Mouse (Mus musculus): ENCODE results near the gene Gm3194. TPM values are rescaled to one million over a fixed set of nuclear protein-coding genes. Genes with fewer than 3 reads are reported as not detected.
"Not testable (repeated sequence)": the region's sequence is repeated elsewhere in the genome, so short reads cannot be mapped to it uniquely, and the experiment has no call there.

Gene Gm3194
- 1 to 10 TPM in 1 of 2 experiments, under 1 TPM in 1; 0.96 to 1.1 TPM for total RNA-seq (2021)
- long read RNA-seq, experiment 1, result 0 reads
- long read RNA-seq, experiment 2, result 0 reads

GRCm38 (mm10) chr14:5455367-5455766 lies at the start of gene Gm3194:
Gene Gm3194, minus strand, starts transcription at chr14:5455467.
- DNase-seq (ENCODE audit: low spot score in 2 of 2), result not testable (repeated sequence)

DNA sequence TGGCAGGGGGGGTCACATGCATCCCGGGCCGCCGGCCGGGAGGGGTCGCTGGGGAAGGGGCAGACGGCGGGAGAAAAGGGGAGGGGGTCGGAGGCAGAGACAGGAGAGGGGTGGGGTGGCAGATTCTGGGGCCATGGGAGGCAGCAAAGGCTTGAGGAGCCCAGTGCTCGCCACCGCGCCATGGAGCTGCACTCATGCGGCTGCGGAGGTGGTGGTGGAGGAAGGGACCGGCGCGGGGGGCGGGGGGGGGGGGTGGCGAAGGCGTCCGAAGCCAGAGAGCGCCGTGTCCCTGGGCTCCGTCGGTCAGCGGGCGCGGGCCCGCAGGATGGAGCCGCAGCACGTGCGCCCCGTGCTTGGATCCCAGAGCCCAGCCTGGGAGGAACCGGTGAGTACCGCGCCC lies 46.1 kb upstream of the Gm3194 start, which contains the start of gene Gm3488:
Gm3488 (plus strand) TSS at position 301 of the 400 bp plus-strand sequence.
- DNase-seq (ENCODE audit: low spot score in 2 of 2), result not testable (repeated sequence)

GRCm38 (mm10) chr14:5483907-5484306 lies 28.6 kb upstream of the Gm3194 start, which contains the start of gene Gm3187:
Gene Gm3187, plus strand, starts transcription at chr14:5484207.
- DNase-seq (ENCODE audit: low spot score in 2 of 2), result not testable (repeated sequence)

GRCm38 (mm10) chr14:5477730-5478129 lies 22.5 kb upstream of the Gm3194 start, which contains the start of gene Gm8246:
Gene Gm8246, minus strand, starts transcription at chr14:5477830.
- not testable (repeated sequence) for DNase-seq (ENCODE audit: low spot score in 2 of 2)

GRCm38 (mm10) chr14:5460469-5460868 lies 5.2 kb upstream of the Gm3194 start:
- DNase-seq (ENCODE audit: low spot score in 2 of 2), result not testable (repeated sequence)

GRCm38 (mm10) chr14:5388949-5389348 lies 66.3 kb downstream of the Gm3194 start, which contains the start of gene Gm3500:
Gene Gm3500, minus strand, starts transcription at chr14:5389049.
- not testable (repeated sequence) for DNase-seq (ENCODE audit: low spot score in 2 of 2)

Other genes starting within 250 kb of the Gm3194 start
- under 1 TPM in 1 of 2 experiments, not detected in 1; 0.20 TPM for gene Gm3526, start 194.9 kb downstream of the Gm3194 start, total RNA-seq (2021)
- not detected for gene Gm3542, start 120.5 kb downstream of the Gm3194 start, total RNA-seq (2021)
- not detected for gene Gm3500, start 66.4 kb downstream of the Gm3194 start, total RNA-seq (2021)
- gene Gm8246, start 22.4 kb upstream of the Gm3194 start, total RNA-seq (2021), result not detected
- gene Gm3187, start 28.7 kb upstream of the Gm3194 start, total RNA-seq (2021), result not detected
- under 1 TPM; 0.25 to 0.65 TPM for gene Gm3488, start 46.2 kb upstream of the Gm3194 start, total RNA-seq (2021)
- not detected for gene Gm3532, start 83.0 kb upstream of the Gm3194 start, total RNA-seq (2021)
- gene Gm8265, start 177.6 kb upstream of the Gm3194 start, total RNA-seq (2021), result not detected
- gene Gm9603, start 232.0 kb upstream of the Gm3194 start, total RNA-seq (2021), result not detected